ENCODE assay signal across 9 mouse cellular contexts in genomic region chr10:42457557-42458191, GRCm38 (mm10). TPM values are rescaled to one million over a fixed set of nuclear protein-coding genes. Genes with fewer than 3 reads are reported as not detected.
DNase-seq lines count a peak whose midpoint lies in the region; ATAC-seq lines count a peak whose summit lies in the region.
"Had no signal": no experiment of that assay in that cellular context is flagged by ENCODE, and none has a peak within 500 bp of the region (broad histone marks: within the 10 kb centered on the region; RNA-seq: fewer than 3 reads in every experiment).

No protein-coding gene starts in this region.

- 47% methylated on average over 9 of the region's 9 CpGs for WGBS in heart, embryonic 14.5 days

- intact Hi-C loops in left cerebral cortex, postnatal 25 days (cut with DNase I): no loop called here

- no peak overlapping the region for H3K4me2 ChIP-seq in heart, embryonic 14.5 days (ENCODE audit: low read length)

- DNase-seq in 416B (ENCODE audit: low read depth): peak; percentile 16
- DNase-seq in adrenal gland, postnatal 25 days: peak; percentile 45
- peak; percentile 61 to 73 for DNase-seq in kidney, postnatal 4 days
- no peak for DNase-seq in embryo, embryonic 10 days (ENCODE audit: low spot score)
- no peak for DNase-seq in natural killer cell, adult 2 months (ENCODE audit: low spot score in 2 of 2)
- DNase-seq in left cerebral cortex, postnatal 25 days (ENCODE audit: low spot score in 2 of 2): no peak
- no peak for DNase-seq in thymus, postnatal 0 days (ENCODE audit: low spot score)

- H3K9ac ChIP-seq in heart, embryonic 14.5 days (ENCODE audit: low read length): no peak overlapping the region

- peaks cover 11% of the 10 kb centered on the region for H3K9me3 ChIP-seq in heart, embryonic 14.5 days (ENCODE audit: control insufficient read depth, low read length)

- H3K4me3 ChIP-seq in heart, embryonic 14.5 days (ENCODE audit: control insufficient read depth in 1 of 2, insufficient read depth in 1 of 2, low read depth in 1 of 2, low read length in 2 of 2): no peak overlapping the region

- peak overlapping the region; percentile 72 to 79 for H3K27ac ChIP-seq in heart, embryonic 14.5 days (replicated peaks in 1 of 2; ENCODE audit: control insufficient read depth in 1 of 2, insufficient read depth in 1 of 2, low read depth in 2 of 2, low read length in 2 of 2)
- H3K27ac ChIP-seq: macrophage had no signal

- no peaks in the 10 kb centered on the region for H3K36me3 ChIP-seq in heart, embryonic 14.5 days (ENCODE audit: control insufficient read depth, insufficient read depth, low read length)

- ATAC-seq in heart, embryonic 14.5 days (ENCODE audit: insufficient number of reproducible peaks, insufficient read depth, low FRiP score, low read depth): peak; percentile 82

- H3K27me3 ChIP-seq in heart, embryonic 14.5 days (ENCODE audit: control insufficient read depth, insufficient read depth, low read length): no peaks in the 10 kb centered on the region

- peaks cover 6 to 21% of the 10 kb centered on the region in 2 experiments for H3K4me1 ChIP-seq in heart, embryonic 14.5 days (ENCODE audit: control insufficient read depth in 2 of 2, insufficient read depth in 2 of 2, low read length in 2 of 2)

RNA-seq across cellular contexts. Expression of gene Afg1l, which starts 20.7 kb away (rescaled TPM):
- 18.5 and 19.6 TPM in 2 replicates for total RNA-seq in adrenal gland, postnatal 25 days (2021)
- 15.4 and 15.9 TPM in 2 replicates for polyA plus RNA-seq in heart, embryonic 14.5 days (2014; fragmentation: Nextera tagmentation; extraction: Ambion mirVana)
- total RNA-seq in left cerebral cortex, postnatal 25 days (2021): 10 to 100 TPM; 12.1 to 12.4 TPM
- polyA plus RNA-seq in thymus, postnatal 0 days (2015; fragmentation: Nextera tagmentation; extraction: Ambion mirVana): 4.4 and 5.2 TPM in 2 replicates

RNA-seq across cellular contexts. Expression of gene Snx3, which starts 44.2 kb away (rescaled TPM):
- 212 and 272 TPM in 2 replicates for total RNA-seq in adrenal gland, postnatal 25 days (2021)
- polyA plus RNA-seq in heart, embryonic 14.5 days (2014; fragmentation: Nextera tagmentation; extraction: Ambion mirVana): 340 and 342 TPM in 2 replicates
- 100 to 1,000 TPM; 208 to 218 TPM for total RNA-seq in left cerebral cortex, postnatal 25 days (2021)
- polyA plus RNA-seq in thymus, postnatal 0 days (2015; fragmentation: Nextera tagmentation; extraction: Ambion mirVana): 363 and 394 TPM in 2 replicates

Comparison
In these comparisons a context has a peak if more than half of its experiments do, and no peak if none do; other contexts are left out.
1. DNase-seq: peak in 416B (single experiment), adrenal gland, postnatal 25 days (single experiment) and kidney, postnatal 4 days (2 of 2); none in embryo, embryonic 10 days (single experiment), natural killer cell, adult 2 months (0 of 2), left cerebral cortex, postnatal 25 days (0 of 2) and thymus, postnatal 0 days (single experiment).